Mouse (Mus musculus): ENCODE measurements at regions not wholly inside any gene's neighbourhood (a gene's known extent, or its start where the extent isn't known, plus 50 kb on each side); places are given as distances from the start of the nearest gene placed in this dataset.
"Not testable (repeated sequence)": the region's sequence is repeated elsewhere in the genome, so short reads cannot be mapped to it uniquely, and the experiment has no call there.

DNA sequence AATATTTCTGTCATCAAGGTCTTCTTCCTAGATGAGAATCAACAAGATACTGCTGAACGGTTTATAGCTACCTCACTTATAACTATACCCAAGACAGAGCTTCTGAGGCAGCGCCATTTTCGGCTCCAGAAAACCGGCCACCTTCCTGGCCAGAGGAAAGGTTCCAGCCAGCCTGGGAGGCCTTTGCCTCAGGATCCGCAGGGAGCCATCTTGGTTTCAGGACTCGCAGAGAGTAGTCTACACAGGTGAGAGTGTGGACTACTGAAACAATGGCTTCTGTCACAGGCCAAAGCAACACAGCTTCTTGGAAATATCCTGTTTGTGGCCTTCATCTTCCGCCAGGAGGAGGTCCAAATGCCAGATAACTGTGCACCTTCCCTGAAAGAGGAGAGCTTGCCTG lies 447.5 kb downstream of the Kcnt2 start:
- no peak for DNase-seq

DNA sequence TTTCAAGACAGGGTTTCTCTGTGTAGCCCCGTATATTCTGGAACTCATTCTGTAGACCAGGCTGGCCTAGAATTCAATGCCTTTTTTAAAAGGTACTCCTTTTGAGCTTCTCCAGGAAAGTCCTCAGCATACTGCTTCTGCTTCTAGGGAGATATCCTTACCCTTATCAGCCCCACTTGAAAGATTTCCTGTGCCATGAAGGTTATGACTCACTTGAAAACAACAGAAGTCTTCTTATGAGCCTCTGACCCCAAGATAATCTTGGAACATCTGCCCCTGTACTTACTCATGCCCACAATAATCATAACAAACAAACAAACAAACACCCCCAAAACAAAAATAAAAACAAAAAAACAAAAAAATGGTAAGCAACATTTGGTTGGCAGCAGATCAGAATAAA lies 484.2 kb downstream of the Kcnt2 start:
- no peak for DNase-seq

DNA sequence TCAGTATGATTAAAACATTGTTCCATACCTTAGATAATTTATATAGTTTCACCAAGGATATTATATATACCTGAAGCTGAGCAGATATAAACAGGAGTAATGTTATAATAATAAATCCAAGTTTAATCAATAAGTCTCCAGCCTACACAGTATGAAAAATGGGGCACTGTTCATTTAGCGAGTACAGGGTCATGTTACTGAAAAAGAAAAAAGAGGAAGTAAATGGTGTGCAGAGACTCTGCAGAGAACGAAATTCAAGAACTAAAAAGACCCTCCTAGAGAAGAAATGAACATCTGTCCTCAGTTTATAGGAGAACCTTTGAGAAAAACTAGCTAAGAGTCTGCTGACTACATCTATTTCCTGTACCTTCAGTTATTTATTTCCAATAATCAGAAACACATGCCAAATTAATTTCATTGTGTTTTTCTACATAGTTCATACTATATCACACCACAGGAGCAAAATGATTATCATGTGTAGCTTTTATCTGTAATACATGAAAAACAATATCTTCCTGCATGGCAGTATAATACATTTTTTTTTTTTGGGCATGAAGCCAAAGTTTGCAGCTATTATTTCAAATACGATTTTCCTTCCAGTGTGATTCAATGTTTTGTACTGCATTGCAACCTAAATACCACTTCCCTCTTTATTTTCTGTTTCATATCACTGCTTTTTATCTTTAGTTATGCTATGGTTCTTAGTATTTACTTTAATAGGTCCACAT lies 493.2 kb downstream of the Kcnt2 start:
- no peak for DNase-seq

DNA sequence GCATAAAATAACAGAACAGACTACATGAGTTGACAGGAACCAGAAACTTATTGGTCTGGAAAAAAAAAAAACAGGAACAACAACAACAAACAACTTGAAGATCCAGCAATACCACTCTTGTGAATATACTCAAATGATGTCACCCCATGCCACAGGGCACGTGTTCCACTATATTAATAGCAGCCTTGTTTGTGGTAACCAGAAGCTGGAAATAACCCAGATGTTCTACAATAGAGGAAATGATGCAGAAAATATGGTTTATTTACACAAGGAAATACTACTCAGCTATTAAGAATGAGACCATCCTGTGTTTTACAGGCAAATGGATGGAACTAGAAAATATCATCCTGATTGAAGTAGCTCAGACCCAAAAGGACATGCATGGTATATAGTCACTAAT lies 494.1 kb downstream of the Kcnt2 start:
- DNase-seq: no peak

DNA sequence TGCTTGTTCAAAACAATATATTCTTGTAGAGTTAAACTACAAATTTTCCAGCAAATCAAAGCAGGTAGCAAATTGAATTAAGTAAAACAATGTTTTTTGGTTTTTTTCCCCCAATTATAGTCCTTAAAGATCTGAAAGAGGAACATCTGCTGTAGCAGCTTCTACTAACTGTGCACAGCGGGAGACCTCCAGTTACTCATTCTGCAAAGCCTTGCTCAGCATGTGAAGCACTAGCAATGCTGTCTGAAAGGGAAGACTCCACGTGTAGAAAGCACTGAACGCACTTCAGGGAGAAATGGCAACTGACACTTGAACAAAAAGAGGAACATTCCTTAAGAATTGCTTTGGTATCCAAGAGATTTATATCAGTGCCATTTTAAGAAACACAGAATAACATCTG lies 502.1 kb downstream of the Kcnt2 start:
- peak; percentile 29 for DNase-seq

DNA sequence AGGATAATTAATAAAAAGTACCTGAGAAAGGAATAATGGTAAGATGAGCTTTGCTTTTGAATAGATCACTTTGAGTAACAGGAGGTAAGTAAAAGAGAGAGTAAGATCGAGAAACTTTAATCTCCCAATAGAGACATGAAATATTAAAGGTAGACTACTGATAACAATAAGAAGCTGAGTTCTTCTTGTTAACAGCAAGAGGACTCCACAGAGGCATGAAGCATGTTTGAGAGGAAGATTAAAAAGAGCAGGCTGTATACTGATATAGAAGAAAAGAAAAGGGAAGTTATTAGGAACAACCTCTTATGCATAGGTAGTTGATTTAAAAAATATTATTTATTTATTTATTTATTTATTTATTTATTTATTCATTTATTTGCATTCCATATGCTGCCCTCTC lies 519.9 kb downstream of the Kcnt2 start:
- DNase-seq: no peak

DNA sequence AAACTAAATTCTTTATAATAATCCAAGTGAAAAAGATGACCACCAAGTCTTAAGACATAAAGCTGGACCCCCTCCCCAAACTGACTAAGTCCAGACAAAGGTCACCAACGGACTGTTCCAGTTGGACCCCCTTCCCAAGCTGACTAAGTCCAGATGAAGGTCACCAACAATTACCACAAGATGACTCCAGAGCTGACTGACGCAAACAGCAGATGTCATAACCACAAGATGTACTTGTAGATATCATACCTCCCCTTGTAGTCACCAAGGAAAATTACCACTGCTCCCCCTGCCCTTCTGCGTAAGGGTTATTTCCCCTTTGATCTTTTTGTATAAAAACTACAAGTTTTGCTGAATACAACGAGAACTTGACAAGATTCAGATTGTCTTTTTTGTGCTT lies 527.8 kb downstream of the Kcnt2 start:
- DNase-seq: not testable (repeated sequence)

DNA sequence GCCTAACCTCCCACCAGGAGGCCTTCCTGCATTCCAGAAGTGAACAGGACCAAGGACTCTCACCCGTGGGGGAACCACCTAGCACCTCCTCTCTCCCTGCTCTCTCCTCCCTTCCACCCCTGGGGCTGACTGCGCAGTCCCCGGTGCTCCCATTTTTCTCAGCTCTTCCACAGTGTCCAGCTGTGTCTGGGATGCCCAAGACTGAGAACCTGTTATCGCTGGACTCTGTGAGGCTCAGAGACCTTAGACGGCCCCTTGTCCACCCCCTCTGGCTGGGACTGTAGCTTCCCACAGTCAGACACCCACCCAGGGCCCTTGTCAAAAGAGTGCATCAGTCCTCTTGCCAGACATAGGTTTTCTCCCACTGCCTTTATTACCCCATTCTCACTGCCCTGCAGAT lies 564.2 kb downstream of the Kcnt2 start:
- no peak for DNase-seq

DNA sequence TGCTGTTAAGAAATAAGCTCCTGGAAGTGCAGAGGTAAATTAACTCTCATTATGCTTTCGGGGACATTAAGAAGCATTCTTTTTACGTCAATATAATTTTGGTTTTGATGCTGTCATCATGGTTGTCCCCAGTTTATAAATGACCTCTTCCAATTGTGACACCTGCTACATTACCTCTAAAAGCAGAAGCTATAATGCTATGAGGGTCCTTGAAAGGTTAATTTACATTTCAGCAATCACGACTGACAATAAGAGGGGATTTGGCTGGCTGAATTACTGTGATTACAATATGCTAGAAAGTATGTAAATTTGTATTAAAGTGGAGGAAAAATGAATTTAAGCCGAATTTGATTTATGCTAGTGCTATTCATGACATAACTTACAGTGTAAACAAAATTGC lies 592.8 kb downstream of the Kcnt2 start:
- no peak for DNase-seq

DNA sequence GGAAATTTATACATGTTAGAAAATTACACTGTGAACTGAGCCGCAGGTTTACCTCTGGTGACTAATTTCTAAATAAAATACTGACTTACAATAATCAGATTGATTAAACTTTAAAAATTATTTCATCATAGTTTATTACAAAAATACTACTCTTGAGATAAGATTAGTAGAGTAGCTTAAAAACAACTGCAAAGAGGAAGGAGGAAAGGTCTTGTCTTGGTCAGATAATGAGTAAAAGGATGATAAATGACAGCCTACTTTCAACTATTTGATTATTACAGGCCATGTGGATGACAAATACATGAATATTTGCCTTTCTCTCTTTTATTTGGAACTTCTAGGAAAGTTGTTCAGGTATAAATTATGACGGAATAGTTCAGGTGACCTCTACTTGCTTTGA lies 594.6 kb downstream of the Kcnt2 start:
- DNase-seq: no peak

DNA sequence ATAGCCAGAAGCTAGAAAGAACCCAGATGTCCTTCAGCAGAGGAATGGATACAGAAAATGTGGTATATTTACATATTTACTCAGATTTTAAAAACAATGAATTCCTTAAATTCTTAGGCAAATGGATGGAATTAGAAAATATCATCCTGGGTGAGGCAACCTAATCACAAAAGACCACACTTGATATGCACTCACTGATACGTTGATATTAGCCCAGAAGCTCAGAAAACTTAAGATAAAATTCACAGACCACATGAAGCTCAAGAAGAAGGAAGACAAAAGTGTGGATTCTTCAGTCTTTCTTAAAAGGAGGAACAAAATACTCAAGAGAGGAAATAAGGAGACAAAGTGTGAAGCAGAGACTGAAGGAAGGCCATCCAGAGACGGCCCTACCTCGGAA lies 602.1 kb downstream of the Kcnt2 start:
- not testable (repeated sequence) for DNase-seq

DNA sequence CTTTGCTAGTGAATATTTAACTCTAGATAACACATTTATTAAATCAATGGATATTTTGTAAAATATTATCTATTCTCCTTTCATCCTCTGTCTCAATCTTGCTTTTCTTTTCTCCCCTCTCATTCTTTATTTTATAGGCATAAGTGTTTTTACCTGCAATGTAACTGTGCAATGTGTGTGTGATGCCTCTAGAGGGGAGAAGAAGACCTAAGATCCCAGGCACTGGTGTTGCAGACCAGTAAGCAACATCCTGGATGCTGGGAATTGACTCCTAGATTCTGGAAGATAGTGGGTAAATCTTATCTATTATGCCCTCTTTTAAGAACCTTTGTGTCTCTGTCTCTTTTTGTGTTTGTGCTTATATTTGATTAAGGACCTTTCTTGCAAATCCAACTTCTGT lies 605.6 kb downstream of the Kcnt2 start:
- no peak for DNase-seq

Data from retina, postnatal 1 day (tissue).